Mouse (Mus musculus): ENCODE results near the gene Zbtb22. TPM values are rescaled to one million over a fixed set of nuclear protein-coding genes. Genes with fewer than 3 reads are reported as not detected.
A peak's percentile ranks its signal among the peaks of the same experiment; 100 is the strongest.

Zbtb22 gene
- polyA plus RNA-seq, 1 experiment from 2014 or later: 12.1 TPM

GRCm38 (mm10) chr17:33953310-33953709, 37.6 kb downstream of the Zbtb22 start:
- Histone ChIP-seq H3K27me3 (ENCODE audit: control insufficient read depth, insufficient read depth, low read length) (no peaks in the 10 kb centered on the region), H3K9me3 (ENCODE audit: control insufficient read depth, low read length) (no peaks in the 10 kb centered on the region), H3K36me3 (ENCODE audit: control insufficient read depth, insufficient read depth, low read length) (peaks cover 45% of the 10 kb centered on the region), H3K27ac (replicated peaks; ENCODE audit: low read depth, low read length) (no peak overlapping the region), H3K4me1 (ENCODE audit: control insufficient read depth, insufficient read depth, low read length) (peaks cover 34% of the 10 kb centered on the region), H3K9ac (replicated peaks; ENCODE audit: low read length) (no peak overlapping the region), H3K4me2 (ENCODE audit: low read length) (no peak overlapping the region), H3K4me3 (replicated peaks; ENCODE audit: low read depth, low read length) (no peak overlapping the region)
- DNase-seq (no peak), ATAC-seq (ENCODE audit: low FRiP score, low TSS enrichment) (no peak)
- 90% methylated on average over 3 of the region's 3 CpGs for WGBS

GRCm38 (mm10) chr17:33953961-33954565, 38.4 kb downstream of the Zbtb22 start:
- no peak for ATAC-seq (ENCODE audit: low FRiP score, low TSS enrichment)
- 42% methylated on average over 5 of the region's 5 CpGs for WGBS
- H3K27me3 ChIP-seq (ENCODE audit: control insufficient read depth, insufficient read depth, low read length): no peaks in the 10 kb centered on the region
- H3K4me1 ChIP-seq (ENCODE audit: control insufficient read depth, insufficient read depth, low read length): peaks cover 34% of the 10 kb centered on the region
- no peak for DNase-seq
- no peaks in the 10 kb centered on the region for H3K9me3 ChIP-seq (ENCODE audit: control insufficient read depth, low read length)
- peak overlapping the region; percentile 93 for H3K4me2 ChIP-seq (ENCODE audit: low read length)
- H3K36me3 ChIP-seq (ENCODE audit: control insufficient read depth, insufficient read depth, low read length): peaks cover 46% of the 10 kb centered on the region
- H3K27ac ChIP-seq (replicated peaks; ENCODE audit: low read depth, low read length): no peak overlapping the region
- peak overlapping the region; percentile 90 for H3K4me3 ChIP-seq (replicated peaks; ENCODE audit: low read depth, low read length)
- H3K9ac ChIP-seq (replicated peaks; ENCODE audit: low read length): peak overlapping the region; percentile 89; the same call in 1 of the 2 replicates

GRCm38 (mm10) chr17:33954646-33955554, 39.2 kb downstream of the Zbtb22 start:
- peak overlapping the region; percentile 93 for H3K4me2 ChIP-seq (ENCODE audit: low read length)
- H3K27ac ChIP-seq (replicated peaks; ENCODE audit: low read depth, low read length): peak overlapping the region; percentile 87
- H3K36me3 ChIP-seq (ENCODE audit: control insufficient read depth, insufficient read depth, low read length): peaks cover 46% of the 10 kb centered on the region
- no peaks in the 10 kb centered on the region for H3K9me3 ChIP-seq (ENCODE audit: control insufficient read depth, low read length)
- DNase-seq (no peak), ATAC-seq (ENCODE audit: low FRiP score, low TSS enrichment) (no peak; the same call in 1 of the 2 replicates)
- 2% methylated on average over 33 of the region's 33 CpGs for WGBS
- H3K4me3 ChIP-seq (replicated peaks; ENCODE audit: low read depth, low read length): peak overlapping the region; percentile 90
- peaks cover 28% of the 10 kb centered on the region for H3K4me1 ChIP-seq (ENCODE audit: control insufficient read depth, insufficient read depth, low read length)
- H3K9ac ChIP-seq (replicated peaks; ENCODE audit: low read length): peak overlapping the region; percentile 89
- H3K27me3 ChIP-seq (ENCODE audit: control insufficient read depth, insufficient read depth, low read length): no peaks in the 10 kb centered on the region

DNA sequence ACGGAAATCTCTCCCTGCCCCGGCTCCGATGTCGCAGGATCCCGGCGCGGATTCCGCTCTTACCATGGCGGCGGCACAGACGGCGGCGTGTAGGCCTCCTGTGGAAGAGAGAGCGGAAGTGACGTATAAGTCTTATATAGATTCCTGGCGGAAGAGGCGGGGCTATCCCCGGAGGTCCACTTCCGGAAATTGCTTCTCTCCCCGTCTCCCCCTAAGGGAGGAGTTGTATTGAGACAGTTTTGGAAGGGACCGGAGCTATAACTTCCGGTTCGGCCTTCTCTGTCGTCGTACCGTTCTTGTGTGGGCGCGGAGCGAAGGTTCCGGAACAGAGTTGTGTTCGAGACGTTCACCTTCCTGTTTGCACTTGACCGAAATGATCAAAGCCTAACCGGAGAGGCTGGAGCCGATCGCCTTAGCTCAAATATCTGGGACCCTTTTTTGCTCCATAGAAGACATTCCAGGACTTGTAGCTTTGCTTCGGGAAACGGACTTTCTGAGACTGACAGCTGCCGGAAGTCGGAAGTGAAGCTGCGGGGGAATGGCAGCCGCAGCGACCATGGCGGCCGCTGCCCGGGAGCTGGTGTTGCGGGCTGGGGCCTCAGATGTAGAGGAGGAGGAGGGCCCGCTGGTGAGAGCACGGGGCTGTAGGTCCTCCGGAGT, 40.0 kb downstream of the Zbtb22 start, which contains the start of the genes Vps52 and Rps18:
Vps52 (plus strand) TSS at position 258 of the 660 bp plus-strand sequence.
Rps18 (minus strand) TSS at position 447 of the 660 bp plus-strand sequence.
- Histone ChIP-seq H3K4me2 (ENCODE audit: low read length) (peak within 1 kb of the TSS; percentile 93), H3K27me3 (ENCODE audit: control insufficient read depth, insufficient read depth, low read length) (no peaks in the 10 kb centered on the region), H3K9ac (replicated peaks; ENCODE audit: low read length) (peak within 1 kb of the TSS; percentile 89), H3K36me3 (ENCODE audit: control insufficient read depth, insufficient read depth, low read length) (peaks cover 52% of the 10 kb centered on the region), H3K27ac (replicated peaks; ENCODE audit: low read depth, low read length) (peak within 1 kb of the TSS; percentile 91), H3K4me3 (replicated peaks; ENCODE audit: low read depth, low read length) (peak within 1 kb of the TSS; percentile 90), H3K9me3 (ENCODE audit: control insufficient read depth, low read length) (no peaks in the 10 kb centered on the region), H3K4me1 (ENCODE audit: control insufficient read depth, insufficient read depth, low read length) (peaks cover 20% of the 10 kb centered on the region)
- peak; percentile 89 for ATAC-seq (ENCODE audit: low FRiP score, low TSS enrichment)
- WGBS: under 1% methylated on average over 50 of the region's 50 CpGs
- peak; percentile 98 for DNase-seq

DNA sequence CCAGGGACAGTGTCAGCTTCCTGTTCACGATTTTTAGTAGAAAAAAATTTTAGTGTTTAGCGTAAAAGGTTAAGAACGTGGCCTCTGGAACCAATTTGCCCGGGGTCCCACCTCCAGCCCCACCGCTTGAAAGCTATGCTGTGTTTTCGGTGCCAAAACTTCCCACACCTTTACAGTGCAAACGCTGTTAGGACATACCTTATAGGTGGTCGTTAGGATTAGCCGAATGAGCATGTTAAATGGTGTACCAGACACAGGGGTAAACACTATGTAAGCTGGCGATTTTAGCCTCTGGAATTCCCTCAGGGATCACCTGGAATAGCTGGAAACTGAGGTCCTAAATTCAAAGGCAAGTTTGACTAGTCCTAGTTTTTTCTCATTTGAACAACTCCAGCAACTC, 40.6 kb downstream of the Zbtb22 start:
- peak overlapping the region; percentile 84 for H3K4me2 ChIP-seq (ENCODE audit: low read length)
- 9% methylated on average over 10 of the region's 10 CpGs for WGBS
- ATAC-seq (ENCODE audit: low FRiP score, low TSS enrichment) (no peak), DNase-seq (no peak)
- peak overlapping the region; percentile 76 for H3K9ac ChIP-seq (replicated peaks; ENCODE audit: low read length)
- peak overlapping the region; percentile 90 for H3K4me3 ChIP-seq (replicated peaks; ENCODE audit: low read depth, low read length)
- H3K27me3 ChIP-seq (ENCODE audit: control insufficient read depth, insufficient read depth, low read length): no peaks in the 10 kb centered on the region
- H3K27ac ChIP-seq (replicated peaks; ENCODE audit: low read depth, low read length): peak overlapping the region; percentile 91
- H3K4me1 ChIP-seq (ENCODE audit: control insufficient read depth, insufficient read depth, low read length): peaks cover 18% of the 10 kb centered on the region
- no peaks in the 10 kb centered on the region for H3K9me3 ChIP-seq (ENCODE audit: control insufficient read depth, low read length)
- peaks cover 58% of the 10 kb centered on the region for H3K36me3 ChIP-seq (ENCODE audit: control insufficient read depth, insufficient read depth, low read length)

- peaks cover 59% of the 10 kb centered on the region for H3K36me3 ChIP-seq (ENCODE audit: control insufficient read depth, insufficient read depth, low read length)
- 90% methylated on average over 6 of the region's 6 CpGs for WGBS
- no peak overlapping the region for H3K9ac ChIP-seq (replicated peaks; ENCODE audit: low read length)
Observed at GRCm38 (mm10) chr17:33957493-33957892, 41.8 kb downstream of the Zbtb22 start.

GRCm38 (mm10) chr17:33958451-33958850, 42.7 kb downstream of the Zbtb22 start:
- Histone ChIP-seq H3K4me3 (replicated peaks; ENCODE audit: low read depth, low read length) (no peak overlapping the region), H3K27me3 (ENCODE audit: control insufficient read depth, insufficient read depth, low read length) (no peaks in the 10 kb centered on the region), H3K36me3 (ENCODE audit: control insufficient read depth, insufficient read depth, low read length) (peaks cover 59% of the 10 kb centered on the region), H3K27ac (replicated peaks; ENCODE audit: low read depth, low read length) (no peak overlapping the region), H3K9me3 (ENCODE audit: control insufficient read depth, low read length) (no peaks in the 10 kb centered on the region), H3K9ac (replicated peaks; ENCODE audit: low read length) (no peak overlapping the region), H3K4me1 (ENCODE audit: control insufficient read depth, insufficient read depth, low read length) (peaks cover 15% of the 10 kb centered on the region), H3K4me2 (ENCODE audit: low read length) (no peak overlapping the region)
- WGBS: 95% methylated on average over 11 of the region's 11 CpGs
- ATAC-seq (ENCODE audit: low FRiP score, low TSS enrichment) (no peak), DNase-seq (no peak)

More at GRCm38 (mm10) chr17:33957493-33957892, 41.8 kb downstream of the Zbtb22 start:
- no peak overlapping the region for H3K4me3 ChIP-seq (replicated peaks; ENCODE audit: low read depth, low read length)
- H3K27ac ChIP-seq (replicated peaks; ENCODE audit: low read depth, low read length): no peak overlapping the region
- H3K4me1 ChIP-seq (ENCODE audit: control insufficient read depth, insufficient read depth, low read length): peaks cover 15% of the 10 kb centered on the region
- DNase-seq (no peak), ATAC-seq (ENCODE audit: low FRiP score, low TSS enrichment) (no peak)
- H3K9me3 ChIP-seq (ENCODE audit: control insufficient read depth, low read length): no peaks in the 10 kb centered on the region
- no peaks in the 10 kb centered on the region for H3K27me3 ChIP-seq (ENCODE audit: control insufficient read depth, insufficient read depth, low read length)
- H3K4me2 ChIP-seq (ENCODE audit: low read length): no peak overlapping the region

GRCm38 (mm10) chr17:33959135-33959534, 43.4 kb downstream of the Zbtb22 start:
- ATAC-seq (ENCODE audit: low FRiP score, low TSS enrichment) (no peak), DNase-seq (no peak)
- no peak overlapping the region for H3K27ac ChIP-seq (replicated peaks; ENCODE audit: low read depth, low read length)
- peaks cover 59% of the 10 kb centered on the region for H3K36me3 ChIP-seq (ENCODE audit: control insufficient read depth, insufficient read depth, low read length)
- no peak overlapping the region for H3K4me3 ChIP-seq (replicated peaks; ENCODE audit: low read depth, low read length)
- H3K4me2 ChIP-seq (ENCODE audit: low read length): no peak overlapping the region
- H3K4me1 ChIP-seq (ENCODE audit: control insufficient read depth, insufficient read depth, low read length): peaks cover 12% of the 10 kb centered on the region
- WGBS: 96% methylated on average over 13 of the region's 13 CpGs
- H3K27me3 ChIP-seq (ENCODE audit: control insufficient read depth, insufficient read depth, low read length): no peaks in the 10 kb centered on the region
- H3K9ac ChIP-seq (replicated peaks; ENCODE audit: low read length): no peak overlapping the region
- no peaks in the 10 kb centered on the region for H3K9me3 ChIP-seq (ENCODE audit: control insufficient read depth, low read length)

Data from midbrain, embryonic 14.5 days (tissue).